Mouse (Mus musculus) intestine, embryonic 14.5 days (tissue): ENCODE measurements around the gene Sdhc. TPM values are rescaled to one million over a fixed set of nuclear protein-coding genes. Genes with fewer than 3 reads are reported as not detected.
A peak's percentile ranks its signal among the peaks of the same experiment; 100 is the strongest.

Experiments used
- ATAC-seq: fragments of 200-750 bp; cut with Nextera tagmentation; replicated peaks from 2 replicates; pipeline ENCODE4 v1.8.0; 2017; ENCODE audit warnings: low read depth, moderate number of reproducible peaks, moderate TSS enrichment, moderate library complexity; ENCODE audit not compliant: low FRiP score, low TSS enrichment
- DNase-seq: peaks from one replicate; pipeline ENCODE4 v3.0.0-alpha.2; 2018; ENCODE audit warnings: low spot score
- H3K27ac ChIP-seq: fragments of 300-500 bp; sonication (generic); 2 replicates; pipeline ENCODE4 v1.5.1; 2014; ENCODE audit warnings: low read depth, mild to moderate bottlenecking, control low read depth
- H3K27me3 ChIP-seq: fragments of 300-500 bp; sonication (generic); replicated peaks from 2 replicates; pipeline ENCODE4 v1.6.1; 2014; ENCODE audit warnings: low read length, control low read depth; ENCODE audit not compliant: control insufficient read depth, insufficient read depth
- H3K36me3 ChIP-seq: fragments of 300-500 bp; sonication (generic); 2 replicates; pipeline ENCODE4 v1.6.1; 2014; ENCODE audit warnings: low read length, control low read depth; ENCODE audit not compliant: control insufficient read depth, insufficient read depth
- H3K4me1 ChIP-seq: fragments of 300-500 bp; sonication (generic); replicated peaks from 2 replicates; pipeline ENCODE4 v1.6.1; 2014; ENCODE audit warnings: low read length, control low read depth, mixed read lengths; ENCODE audit not compliant: control insufficient read depth, insufficient read depth
- H3K4me2 ChIP-seq: fragments of 300-500 bp; sonication (generic); 2 replicates; pipeline ENCODE4 v1.6.1; 2014; ENCODE audit warnings: low read length
- H3K4me3 ChIP-seq: fragments of 300-500 bp; sonication (generic); 2 replicates; pipeline ENCODE4 v1.5.1; 2014; ENCODE audit warnings: low read depth, low read length, control low read depth, mixed read lengths
- H3K9ac ChIP-seq: fragments of 300-500 bp; sonication (generic); 2 replicates; pipeline ENCODE4 v1.6.1; 2014; ENCODE audit warnings: mild to moderate bottlenecking, low read length
- H3K9me3 ChIP-seq: fragments of 300-500 bp; sonication (generic); 2 replicates; pipeline ENCODE4 v1.6.1; 2016; ENCODE audit warnings: low read length, control low read depth; ENCODE audit not compliant: control insufficient read depth
- WGBS: fragments of 180-500 bp; shearing (Covaris S2); extraction: QIAGEN DNeasy Blood & Tissue Kit; methylation state at CpG from one replicate; pipeline ENCODE4 v1.1.7; 2014; 5-methylcytosine and 5-hydroxymethylcytosine counted together
- polyA plus RNA-seq: library from polyadenylated mRNA; unstranded; fragments of >200 nt; fragmentation: Nextera tagmentation; extraction: Ambion mirVana; gene quantifications from 2 replicates; pipeline ENCODE4 v1.2.1, GENCODE M21; 2014

Sdhc gene
- polyA plus RNA-seq, 1 experiment from 2014 or later: 341 TPM

- no peaks in the 10 kb centered on the region for H3K27me3 ChIP-seq
- no peaks in the 10 kb centered on the region for H3K9me3 ChIP-seq
- no peak overlapping the region for H3K27ac ChIP-seq
- WGBS: 81% methylated on average over 1 of the region's 1 CpGs
- no peak overlapping the region for H3K4me3 ChIP-seq
- DNase-seq: no peak
- ATAC-seq: no peak
- H3K4me2 ChIP-seq: no peak overlapping the region
- H3K36me3 ChIP-seq: peaks cover 77% of the 10 kb centered on the region
- H3K9ac ChIP-seq: no peak overlapping the region
- no peaks in the 10 kb centered on the region for H3K4me1 ChIP-seq
Measured at GRCm38 (mm10) chr1:171130971-171131370, 19.4 kb downstream of the Sdhc start.

GRCm38 (mm10) chr1:171129251-171129650 is 21.2 kb downstream of the Sdhc start:
- 57% methylated on average over 7 of the region's 7 CpGs for WGBS
- H3K9me3 ChIP-seq: no peaks in the 10 kb centered on the region
- H3K4me3 ChIP-seq: no peak overlapping the region
- H3K36me3 ChIP-seq: peaks cover 60% of the 10 kb centered on the region
- H3K4me1 ChIP-seq: no peaks in the 10 kb centered on the region
- DNase-seq: no peak
- no peak overlapping the region for H3K4me2 ChIP-seq
- H3K9ac ChIP-seq: no peak overlapping the region
- H3K27ac ChIP-seq: no peak overlapping the region
- H3K27me3 ChIP-seq: no peaks in the 10 kb centered on the region
- no peak for ATAC-seq

GRCm38 (mm10) chr1:171124398-171124797 is 26.0 kb downstream of the Sdhc start:
- no peak overlapping the region for H3K4me3 ChIP-seq
- peaks cover 16% of the 10 kb centered on the region for H3K36me3 ChIP-seq
- H3K9ac ChIP-seq: no peak overlapping the region
- no peaks in the 10 kb centered on the region for H3K9me3 ChIP-seq
- no peak overlapping the region for H3K27ac ChIP-seq
- H3K4me2 ChIP-seq: no peak overlapping the region
- DNase-seq (no peak), ATAC-seq (no peak)
- H3K27me3 ChIP-seq: no peaks in the 10 kb centered on the region
- H3K4me1 ChIP-seq: peaks cover 5% of the 10 kb centered on the region; the same call in 1 of the 2 replicates
- 82% methylated on average over 5 of the region's 5 CpGs for WGBS

- H3K4me2 ChIP-seq: peak overlapping the region; percentile 28
Measured at GRCm38 (mm10) chr1:171122932-171123331, 27.5 kb downstream of the Sdhc start.

GRCm38 (mm10) chr1:171121839-171122238 is 28.6 kb downstream of the Sdhc start:
- Histone ChIP-seq H3K27ac (no peak overlapping the region), H3K9me3 (no peaks in the 10 kb centered on the region), H3K36me3 (no peaks in the 10 kb centered on the region), H3K4me3 (no peak overlapping the region), H3K27me3 (no peaks in the 10 kb centered on the region), H3K9ac (no peak overlapping the region), H3K4me2 (no peak overlapping the region), H3K4me1 (peaks cover 5% of the 10 kb centered on the region; the same call in 1 of the 2 replicates)
- ATAC-seq (no peak), DNase-seq (no peak)
- 49% methylated on average over 5 of the region's 5 CpGs for WGBS

More at GRCm38 (mm10) chr1:171122932-171123331, 27.5 kb downstream of the Sdhc start:
- no peak for DNase-seq
- H3K9me3 ChIP-seq: no peaks in the 10 kb centered on the region
- H3K36me3 ChIP-seq: peaks cover 1% of the 10 kb centered on the region; the same call in 1 of the 2 replicates
- H3K27me3 ChIP-seq: no peaks in the 10 kb centered on the region
- peak; percentile 71 for ATAC-seq
- H3K4me3 ChIP-seq: no peak overlapping the region
- no peak overlapping the region for H3K27ac ChIP-seq
- 21% methylated on average over 7 of the region's 7 CpGs for WGBS
- H3K9ac ChIP-seq: peak overlapping the region; percentile 22; the same call in 1 of the 2 replicates
- H3K4me1 ChIP-seq: peaks cover 5% of the 10 kb centered on the region; the same call in 1 of the 2 replicates

- Histone ChIP-seq H3K4me1 (peaks cover 5% of the 10 kb centered on the region; the same call in 1 of the 2 replicates), H3K9ac (no peak overlapping the region), H3K9me3 (no peaks in the 10 kb centered on the region), H3K4me2 (no peak overlapping the region), H3K27ac (no peak overlapping the region), H3K27me3 (no peaks in the 10 kb centered on the region), H3K36me3 (no peaks in the 10 kb centered on the region), H3K4me3 (no peak overlapping the region)
- ATAC-seq (no peak), DNase-seq (no peak)
- 32% methylated on average over 3 of the region's 3 CpGs for WGBS
Measured at GRCm38 (mm10) chr1:171120893-171121292, 29.5 kb downstream of the Sdhc start.

GRCm38 (mm10) chr1:171119405-171119804 is 31.0 kb downstream of the Sdhc start:
- Histone ChIP-seq H3K27ac (no peak overlapping the region), H3K9me3 (no peaks in the 10 kb centered on the region), H3K27me3 (no peaks in the 10 kb centered on the region), H3K4me2 (no peak overlapping the region), H3K4me3 (no peak overlapping the region), H3K36me3 (no peaks in the 10 kb centered on the region), H3K4me1 (peaks cover 5% of the 10 kb centered on the region; the same call in 1 of the 2 replicates), H3K9ac (no peak overlapping the region)
- 87% methylated on average over 14 of the region's 14 CpGs for WGBS
- ATAC-seq (no peak), DNase-seq (no peak)

- no peak overlapping the region for H3K4me3 ChIP-seq
- DNase-seq (no peak), ATAC-seq (no peak)
- H3K27ac ChIP-seq: no peak overlapping the region
- WGBS: 87% methylated on average over 5 of the region's 5 CpGs
- H3K27me3 ChIP-seq: no peaks in the 10 kb centered on the region
- no peak overlapping the region for H3K4me2 ChIP-seq
- no peaks in the 10 kb centered on the region for H3K36me3 ChIP-seq
- H3K4me1 ChIP-seq: peaks cover 5% of the 10 kb centered on the region; the same call in 1 of the 2 replicates
- no peaks in the 10 kb centered on the region for H3K9me3 ChIP-seq
- no peak overlapping the region for H3K9ac ChIP-seq
Measured at GRCm38 (mm10) chr1:171118996-171119395, 31.4 kb downstream of the Sdhc start.

- ATAC-seq (no peak), DNase-seq (peak; percentile 77)
- 9% methylated on average over 4 of the region's 4 CpGs for WGBS
Measured at GRCm38 (mm10) chr1:171118269-171118684, 32.1 kb downstream of the Sdhc start.

More at GRCm38 (mm10) chr1:171118269-171118684, 32.1 kb downstream of the Sdhc start:
- H3K36me3 ChIP-seq: no peaks in the 10 kb centered on the region
- H3K9me3 ChIP-seq: no peaks in the 10 kb centered on the region
- peaks cover 11% of the 10 kb centered on the region for H3K4me1 ChIP-seq
- H3K27me3 ChIP-seq: no peaks in the 10 kb centered on the region
- H3K27ac ChIP-seq: no peak overlapping the region
- no peak overlapping the region for H3K4me3 ChIP-seq
- no peak overlapping the region for H3K4me2 ChIP-seq
- no peak overlapping the region for H3K9ac ChIP-seq
